Mouse (Mus musculus) layer of hippocampus, postnatal 25 days (tissue): ENCODE measurements around the gene Gm12169. TPM values are rescaled to one million over a fixed set of nuclear protein-coding genes. Genes with fewer than 3 reads are reported as not detected.
"Not testable (repeated sequence)": the region's sequence is repeated elsewhere in the genome, so short reads cannot be mapped to it uniquely, and the experiment has no call there.

ENCODE experiments used
- DNase-seq, 2 experiments: peaks; one replicate each; pipeline ENCODE4 v3.0.0; 2022; ENCODE audit warnings: mixed read lengths in 2 of 2, low spot score in 1 of 2; ENCODE audit errors: extremely low spot score in 1 of 2
- total RNA-seq, 2 experiments: library from RNA; stranded (reverse); gene quantifications; 2 replicates each; pipeline ENCODE4 v1.2.3; 2021

Gene Gm12169
- total RNA-seq = not detected

DNA sequence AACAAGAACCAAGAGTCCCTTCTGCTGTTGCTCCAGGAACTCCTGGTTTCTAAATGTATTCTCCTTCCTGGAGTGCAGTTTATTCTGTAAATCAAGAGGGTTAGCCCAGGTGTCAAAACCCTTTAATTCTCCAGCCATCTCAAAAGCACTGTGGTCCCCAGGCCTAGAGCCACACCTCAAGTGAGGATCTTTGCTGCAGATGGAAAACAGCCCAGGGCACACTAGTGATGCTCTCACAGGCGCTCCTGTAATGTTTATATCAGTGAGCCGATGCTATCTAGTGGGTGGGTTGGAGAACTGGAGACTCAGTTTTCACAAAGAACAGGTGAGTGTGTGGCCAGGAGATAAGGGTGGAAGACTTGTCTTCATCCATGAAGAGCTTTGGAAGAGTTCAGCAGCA, at the start of gene Gm12169:
Gene Gm12169, plus strand, starts transcription at position 301 of the 400 bp plus-strand sequence.
- DNase-seq = no peak

DNA sequence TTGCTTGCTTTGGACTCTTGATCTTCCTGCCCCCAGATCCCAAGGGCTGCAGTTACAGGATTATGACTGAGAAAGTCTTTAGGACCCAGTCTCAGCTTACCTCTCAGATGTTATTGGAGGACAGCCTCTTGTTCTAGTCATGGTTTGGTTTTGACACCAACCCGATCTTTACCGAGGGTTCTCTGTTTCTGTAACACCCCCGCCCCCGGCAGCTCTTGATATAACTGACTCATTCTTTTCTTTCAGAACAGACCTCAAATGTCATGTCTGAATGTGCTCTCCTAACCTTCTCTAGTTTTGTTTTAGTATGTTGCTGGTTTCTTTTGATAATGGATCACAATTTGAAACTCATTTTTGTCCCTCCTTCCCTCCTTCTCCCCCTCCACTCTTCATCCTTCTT, 49.8 kb upstream of the Gm12169 start:
- DNase-seq = no peak

DNA sequence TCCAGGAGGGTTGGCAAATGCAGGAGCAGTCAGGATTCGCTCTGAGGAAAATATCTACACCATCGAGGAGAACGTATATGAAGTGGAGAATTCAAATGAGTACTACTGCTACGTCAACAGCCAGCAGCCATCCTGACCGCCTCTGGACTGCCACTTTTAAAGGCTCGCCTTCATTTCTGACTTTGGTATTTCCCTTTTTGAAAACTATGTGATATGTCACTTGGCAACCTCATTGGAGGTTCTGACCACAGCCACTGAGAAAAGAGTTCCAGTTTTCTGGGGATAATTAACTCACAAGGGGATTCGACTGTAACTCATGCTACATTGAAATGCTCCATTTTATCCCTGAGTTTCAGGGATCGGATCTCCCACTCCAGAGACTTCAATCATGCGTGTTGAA, 44.7 kb upstream of the Gm12169 start:
- DNase-seq = no peak

DNA sequence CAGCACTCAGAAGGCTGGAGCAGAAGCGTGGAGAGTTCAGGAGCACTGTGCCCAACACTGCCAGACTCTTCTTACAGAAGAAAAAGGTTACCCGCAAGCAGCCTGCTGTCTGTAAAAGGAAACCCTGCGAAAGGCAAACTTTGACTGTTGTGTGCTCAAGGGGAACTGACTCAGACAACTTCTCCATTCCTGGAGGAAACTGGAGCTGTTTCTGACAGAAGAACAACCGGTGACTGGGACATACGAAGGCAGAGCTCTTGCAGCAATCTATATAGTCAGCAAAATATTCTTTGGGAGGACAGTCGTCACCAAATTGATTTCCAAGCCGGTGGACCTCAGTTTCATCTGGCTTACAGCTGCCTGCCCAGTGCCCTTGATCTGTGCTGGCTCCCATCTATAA, 43.5 kb upstream of the Gm12169 start:
- DNase-seq = no peak

DNA sequence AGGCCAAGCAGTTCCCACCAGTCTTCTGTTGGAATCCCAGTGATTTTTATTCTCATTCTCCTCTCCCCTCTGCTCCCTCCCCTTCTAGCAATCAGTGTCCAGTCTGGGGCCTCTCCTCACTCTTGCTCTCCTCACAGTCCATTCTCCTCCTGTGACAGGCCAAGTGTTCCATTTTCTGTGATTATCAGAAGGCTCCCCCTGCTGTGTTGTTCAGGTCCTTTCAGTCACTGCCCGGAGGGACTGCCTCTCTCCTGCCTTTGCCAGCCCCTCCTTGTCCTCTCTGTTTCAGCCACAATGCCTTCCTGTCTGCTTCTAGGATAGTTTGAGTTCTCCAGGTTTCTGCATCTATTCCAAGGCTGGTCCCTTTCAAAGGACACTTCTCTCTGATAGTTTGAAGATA, 35.8 kb upstream of the Gm12169 start:
- no peak for DNase-seq

DNA sequence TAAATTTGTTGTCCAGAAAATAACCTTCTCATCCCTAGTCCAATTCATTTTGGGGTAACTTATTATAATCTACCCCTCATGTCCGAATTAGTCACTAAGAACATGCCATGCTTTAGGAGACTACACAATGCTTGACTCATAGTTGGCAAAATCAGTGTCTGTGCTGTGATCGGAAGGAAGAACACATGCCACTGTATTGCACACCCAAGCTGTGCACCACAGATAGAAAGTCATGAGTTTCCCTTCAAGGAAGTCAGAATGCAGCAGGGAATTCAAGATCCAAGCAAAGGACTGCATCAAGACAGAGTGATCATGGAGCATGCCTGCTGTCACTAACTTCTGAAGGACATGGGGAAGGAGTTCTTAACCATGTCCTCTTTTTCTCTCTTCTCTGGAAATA, 35.4 kb upstream of the Gm12169 start:
- DNase-seq = no peak

DNA sequence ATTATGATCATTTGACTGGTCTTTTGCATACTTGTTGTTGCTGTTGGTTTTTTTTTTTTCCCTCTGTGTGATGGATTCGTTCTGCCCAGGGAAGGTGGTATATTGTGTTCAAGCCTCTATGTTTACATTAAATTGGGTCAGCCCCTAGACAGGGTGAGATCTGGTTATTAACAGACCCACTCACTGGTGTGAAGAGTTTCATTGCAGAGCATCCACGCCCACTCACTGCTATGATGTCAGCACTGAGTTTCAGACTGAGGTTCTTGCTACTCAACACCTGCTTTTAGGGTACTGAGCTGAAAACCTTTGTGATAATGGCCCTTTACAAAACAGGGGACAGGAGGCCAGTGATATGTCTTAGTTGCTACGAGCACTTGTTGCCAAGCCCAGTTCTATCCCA, 16.9 kb upstream of the Gm12169 start:
- DNase-seq = no peak

DNA sequence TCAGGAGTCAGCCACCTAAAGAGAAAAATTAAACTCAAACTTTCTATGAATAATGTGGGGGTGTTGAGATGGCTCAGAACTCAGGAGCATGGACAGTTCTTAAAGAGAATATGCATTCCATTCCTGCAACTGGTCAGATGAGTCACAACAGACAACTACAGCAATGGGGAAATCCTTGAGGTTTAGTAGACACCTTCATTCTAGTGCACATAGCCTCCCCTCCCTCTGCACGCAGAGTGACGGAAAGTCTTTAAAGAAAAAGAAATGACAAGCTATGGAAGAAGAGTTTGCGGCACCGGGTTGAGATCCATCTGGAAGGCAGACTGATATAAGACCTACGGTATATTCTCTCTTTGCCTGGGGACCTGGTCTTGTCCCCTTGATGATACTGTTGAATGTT, 14.1 kb upstream of the Gm12169 start:
- DNase-seq = no peak

DNA sequence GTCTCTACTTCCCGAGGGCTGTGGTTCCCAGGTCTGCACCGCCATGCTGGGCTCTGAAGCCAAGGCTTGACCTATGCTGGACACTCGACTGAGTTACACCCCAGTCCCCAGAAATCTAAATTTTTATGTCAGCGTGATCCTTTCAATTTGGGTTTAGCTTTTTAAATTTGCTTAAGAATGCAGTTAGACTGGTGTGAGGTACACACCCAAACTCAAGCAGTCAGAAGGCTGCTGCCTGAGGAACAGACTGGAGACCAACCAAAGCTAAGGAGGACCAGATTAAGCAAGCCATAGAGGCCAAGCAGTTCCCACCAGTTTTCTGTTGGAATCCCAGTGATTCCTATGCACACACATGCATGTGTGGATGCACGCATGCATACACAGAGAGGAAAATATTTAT, 2.7 kb upstream of the Gm12169 start:
- DNase-seq = not testable (repeated sequence)

DNA sequence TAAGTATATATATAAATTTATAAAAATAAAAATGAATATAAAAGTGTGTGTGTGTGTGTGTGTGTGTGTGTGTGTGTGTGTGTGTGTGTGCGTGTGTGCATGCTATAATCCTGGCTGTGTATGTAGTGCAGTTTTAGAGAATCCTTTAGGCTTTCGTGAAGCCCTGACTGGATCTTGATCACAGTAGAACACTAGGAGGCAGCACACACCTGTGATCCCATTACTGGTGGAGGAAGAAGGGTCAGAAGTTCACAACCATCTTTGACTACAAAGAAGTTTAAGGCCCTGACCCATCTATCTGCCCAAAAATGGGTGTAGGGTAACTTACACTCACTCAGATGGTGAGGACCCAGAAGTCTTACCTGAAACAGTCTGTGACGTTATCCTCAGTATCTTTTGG, 1.3 kb upstream of the Gm12169 start:
- no peak for DNase-seq

DNA sequence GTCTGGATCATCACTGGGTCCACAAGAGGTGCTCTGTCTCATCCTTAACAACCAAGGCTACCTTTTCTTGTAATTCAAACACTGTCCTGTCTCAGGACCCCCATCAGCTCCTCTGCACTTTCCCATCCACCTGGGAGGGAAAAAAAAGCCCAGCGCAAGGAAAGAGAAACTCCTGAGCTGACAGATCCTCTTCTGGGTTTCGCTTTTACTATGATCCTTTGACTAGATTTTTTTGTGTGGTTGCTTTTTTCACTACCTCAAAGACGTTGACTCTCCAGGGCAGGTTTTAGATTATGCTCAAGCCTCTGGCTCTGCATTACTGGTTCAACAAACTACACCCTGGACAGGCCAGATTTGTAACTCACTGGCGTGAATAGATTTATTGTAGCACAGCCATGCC, 6.1 kb downstream of the Gm12169 start:
- DNase-seq = no peak

DNA sequence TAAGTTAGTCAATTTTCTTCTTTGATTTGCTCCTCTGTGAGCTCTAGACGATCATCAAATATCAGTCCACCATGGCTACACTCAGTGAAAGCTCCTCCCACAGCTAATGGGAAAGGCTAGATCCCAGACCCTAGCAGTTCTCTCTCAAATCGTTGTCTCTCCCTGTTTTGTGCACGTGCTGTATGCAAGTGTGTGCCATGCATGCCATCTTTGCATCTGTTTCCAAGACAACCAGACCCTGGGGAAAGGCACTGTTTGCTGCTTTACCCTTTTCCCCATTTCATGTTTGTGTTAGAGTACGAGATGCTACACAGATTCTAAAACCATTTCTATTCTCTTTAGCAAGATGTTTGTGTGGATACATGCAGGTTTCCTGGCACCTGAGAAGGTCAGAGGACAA, 13.0 kb downstream of the Gm12169 start:
- DNase-seq = no peak

DNA sequence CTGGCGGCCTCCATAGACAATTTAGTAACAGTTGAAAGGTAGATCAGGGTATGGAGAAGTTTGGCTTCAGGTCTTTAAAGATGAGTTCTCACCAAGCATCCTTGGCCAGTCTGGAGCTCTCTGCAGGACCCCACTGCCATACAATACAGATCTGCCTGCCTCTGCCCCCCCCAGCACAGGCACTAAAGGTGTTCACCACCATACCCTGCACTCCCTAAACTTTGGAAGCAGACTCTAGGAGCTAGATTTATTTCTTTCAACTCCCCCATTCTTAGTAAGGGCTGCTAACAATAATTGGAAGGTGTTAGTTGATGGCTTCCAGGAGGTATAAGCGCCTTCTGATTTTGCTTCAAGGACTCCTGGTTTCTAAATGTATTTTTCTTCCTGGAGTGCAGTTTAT, 19.5 kb downstream of the Gm12169 start:
- no peak for DNase-seq

DNA sequence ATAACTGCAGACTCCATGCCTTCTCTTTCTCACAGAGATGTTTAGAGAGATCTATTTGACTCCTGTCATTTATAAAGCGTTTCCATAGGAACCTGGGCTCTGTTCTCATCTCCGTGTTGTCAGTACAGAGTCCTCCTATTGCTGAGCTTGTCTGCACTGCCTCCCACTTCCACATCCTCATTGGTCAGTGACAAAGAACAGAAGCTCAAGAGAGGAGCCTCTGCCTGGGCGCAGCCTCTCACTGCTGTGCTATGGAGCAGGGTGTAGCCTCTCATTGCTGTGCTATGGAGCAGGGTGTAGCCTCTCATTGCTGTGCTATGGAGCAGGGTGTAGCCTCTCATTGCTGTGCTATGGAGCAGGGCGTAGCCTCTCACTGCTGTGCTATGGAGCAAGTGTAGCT, 25.7 kb downstream of the Gm12169 start:
- DNase-seq = no peak

DNA sequence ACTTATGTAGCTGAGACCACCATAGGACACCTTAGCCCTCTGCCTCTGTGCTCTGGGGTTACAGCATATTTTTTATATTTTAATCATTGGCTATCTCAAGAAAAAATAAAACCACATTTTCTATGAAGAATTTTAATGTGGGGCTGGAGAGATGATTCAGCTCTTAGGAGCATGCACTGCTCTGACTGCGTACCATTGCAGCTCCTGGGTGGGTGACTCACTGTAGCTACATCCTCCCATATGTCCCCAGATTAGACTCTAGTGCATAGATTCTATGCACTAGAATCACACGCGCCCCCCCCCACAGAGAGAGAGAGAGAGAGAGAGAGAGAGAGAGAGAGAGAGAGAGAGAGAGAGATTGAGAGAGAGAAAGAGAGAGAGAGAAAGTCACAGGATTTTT, 28.7 kb downstream of the Gm12169 start:
- no peak for DNase-seq

DNA sequence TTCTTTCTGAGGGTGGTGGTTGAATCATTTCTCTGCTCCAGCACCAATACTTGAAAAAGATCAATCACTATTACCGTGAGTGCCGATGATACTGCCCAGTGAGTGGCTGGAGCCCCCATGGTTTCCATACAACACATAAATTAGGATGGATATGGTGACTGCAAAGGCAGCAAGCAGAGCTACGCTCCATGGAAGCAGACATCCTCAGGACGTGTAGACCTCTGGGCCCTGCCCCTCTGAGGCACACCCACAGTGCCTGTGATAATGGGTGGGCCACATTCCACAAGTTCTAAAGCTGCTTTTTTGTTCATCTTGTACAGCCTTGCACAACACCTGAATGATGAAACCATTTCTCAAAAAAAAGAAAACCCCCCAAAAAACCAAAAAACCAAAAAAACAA, 37.1 kb downstream of the Gm12169 start:
- DNase-seq = no peak

DNA sequence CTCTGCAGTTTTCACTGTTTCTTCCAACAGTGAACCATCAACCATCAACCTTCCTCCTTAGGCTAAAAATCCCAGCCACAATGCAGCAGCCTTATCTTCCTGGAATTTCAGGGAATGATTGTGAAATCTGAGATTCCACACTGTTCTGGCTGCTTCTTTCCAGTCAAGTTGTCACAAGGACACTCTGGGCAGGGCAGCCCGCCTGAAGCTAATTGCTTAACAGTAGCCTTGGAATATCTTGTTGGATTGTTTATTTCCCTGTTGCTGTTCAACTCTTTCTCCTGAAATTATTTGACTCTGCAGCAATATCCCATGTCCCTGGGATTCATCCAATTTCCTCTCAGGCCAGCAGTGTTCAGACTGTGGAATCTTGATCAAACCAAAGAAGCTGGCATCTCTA, 40.7 kb downstream of the Gm12169 start:
- DNase-seq = no peak

DNA sequence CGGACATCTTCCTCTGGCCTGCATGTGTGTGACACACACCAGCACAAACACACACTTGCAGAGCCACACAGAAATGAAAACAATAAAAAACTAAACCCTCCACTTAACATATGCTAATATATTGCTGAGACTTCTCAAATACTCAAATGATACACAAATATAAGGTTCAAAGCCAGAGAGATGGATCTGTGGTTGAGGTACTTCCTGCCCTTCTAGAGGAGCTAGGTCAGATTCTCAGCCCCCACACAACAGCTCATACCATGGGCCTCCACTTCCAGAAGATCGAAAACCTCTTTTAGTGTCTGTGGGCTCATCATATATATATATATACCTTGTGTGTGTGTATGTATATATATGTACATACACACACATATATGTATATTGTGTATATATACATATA, 42.0 kb downstream of the Gm12169 start:
- DNase-seq = no peak

DNA sequence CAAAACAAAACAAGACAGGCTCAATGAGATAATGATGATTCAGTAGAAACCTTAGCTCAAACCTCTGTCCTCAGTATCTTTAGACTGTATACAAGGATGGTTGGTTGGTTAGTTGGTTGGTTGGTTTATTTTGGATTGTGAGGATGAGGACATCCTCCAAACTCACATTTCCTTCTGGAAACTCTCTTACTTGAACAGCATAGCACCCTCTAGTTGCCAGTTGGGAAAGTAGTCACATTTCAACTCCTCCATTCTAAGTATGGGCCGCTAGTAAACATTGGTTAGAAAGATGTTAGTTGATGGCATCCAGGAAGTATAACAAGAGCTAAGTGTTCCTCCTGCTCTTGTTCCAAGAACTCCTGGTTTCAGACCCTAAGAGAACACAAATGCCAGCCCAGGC, 45.1 kb downstream of the Gm12169 start:
- no peak for DNase-seq

DNA sequence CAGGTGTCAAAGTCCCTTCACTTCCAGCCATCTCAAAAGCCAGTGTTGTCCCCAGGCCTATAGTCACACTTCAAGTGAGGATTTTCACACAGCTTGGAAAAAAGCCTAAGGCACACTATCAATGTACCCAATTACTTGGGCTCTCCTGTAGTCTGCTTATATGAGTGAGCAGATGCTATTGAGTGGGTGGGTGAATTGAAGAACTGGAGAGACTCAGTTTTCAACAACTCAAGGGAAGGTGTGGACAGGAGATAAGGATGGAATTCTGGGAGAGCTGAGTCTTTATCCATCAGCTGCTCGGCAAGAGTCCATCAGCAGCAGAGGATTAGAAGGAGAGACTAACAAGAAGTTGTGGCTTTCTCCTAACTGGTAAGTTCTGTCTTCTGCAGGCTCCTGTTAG, 47.3 kb downstream of the Gm12169 start, which contains the start of gene BC053393:
Gene BC053393, plus strand, starts transcription at position 210 of the 400 bp plus-strand sequence.
- DNase-seq = no peak

DNA sequence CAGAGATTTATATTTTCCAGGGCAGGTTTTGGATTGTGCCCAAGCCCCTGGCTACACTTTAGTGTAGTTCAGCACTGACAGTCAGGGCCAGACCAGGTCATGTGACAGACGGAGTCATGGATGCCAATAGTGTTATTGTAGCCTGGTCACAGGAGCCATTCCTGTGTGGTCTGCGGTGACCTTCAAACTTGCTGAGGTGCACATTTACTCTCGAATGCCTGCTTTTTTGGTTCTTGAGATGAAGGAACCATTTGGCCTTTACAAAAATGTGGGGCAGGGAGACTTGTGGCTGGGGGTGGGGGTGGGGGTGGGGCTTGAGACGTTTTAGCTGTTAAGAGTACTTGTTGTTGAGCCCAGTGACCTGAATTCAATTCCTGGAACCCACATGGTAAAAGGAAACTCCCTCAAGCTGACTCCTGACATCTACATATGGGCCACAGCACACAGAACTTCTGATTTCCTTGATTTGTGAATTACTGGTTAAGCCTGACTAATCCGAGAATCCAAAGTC, 54.8 kb downstream of the Gm12169 start:
- no peak for DNase-seq

DNA sequence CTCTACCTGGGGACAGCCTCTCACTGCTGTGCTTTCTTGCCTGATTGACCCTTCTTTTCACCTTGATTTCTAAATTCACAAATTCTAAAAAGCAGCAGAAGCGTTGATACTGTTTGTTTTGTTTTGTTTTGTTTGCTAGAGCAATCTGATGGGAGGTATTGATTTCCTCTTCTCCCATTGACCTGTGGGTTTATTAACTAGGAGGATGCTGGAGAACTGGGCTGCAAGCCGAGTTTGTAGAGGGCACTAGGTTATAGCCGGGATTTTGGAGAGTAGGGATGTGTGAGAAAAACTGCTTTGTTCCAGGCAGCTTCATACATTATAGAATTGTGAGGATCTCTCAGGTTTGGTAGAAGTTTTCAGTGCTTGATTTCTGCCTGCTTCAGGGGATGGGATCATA, 56.4 kb downstream of the Gm12169 start:
- DNase-seq = no peak

DNA sequence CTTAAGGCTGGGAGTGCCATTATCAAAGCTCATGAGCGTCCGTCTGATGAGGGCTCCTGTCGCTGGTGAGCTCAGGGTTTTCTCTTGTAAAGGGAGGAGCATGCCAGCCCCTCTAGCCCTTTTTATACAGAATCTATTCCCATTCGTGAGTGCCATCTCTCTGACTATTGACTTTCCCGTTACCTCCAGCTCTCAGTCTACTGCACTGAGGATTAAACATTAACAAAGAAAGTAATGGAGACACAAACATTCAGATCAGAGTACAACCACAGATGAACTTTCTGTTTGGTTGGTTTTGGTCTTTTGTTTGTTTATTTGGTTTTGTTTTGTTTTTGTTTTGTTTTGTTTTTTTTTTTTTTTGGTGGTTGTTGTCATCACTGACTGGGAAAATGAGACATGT, 58.7 kb downstream of the Gm12169 start:
- no peak for DNase-seq
